Mouse (Mus musculus) embryo, embryonic 11.5 days (tissue): Measurements from ENCODE around the gene Dgka.

ENCODE experiments used
- DNase-seq: peaks from one replicate; pipeline ENCODE4 v3.0.0-alpha.2; 2012; ENCODE audit warnings: low read depth, low spot score

The Dgka gene

DNA sequence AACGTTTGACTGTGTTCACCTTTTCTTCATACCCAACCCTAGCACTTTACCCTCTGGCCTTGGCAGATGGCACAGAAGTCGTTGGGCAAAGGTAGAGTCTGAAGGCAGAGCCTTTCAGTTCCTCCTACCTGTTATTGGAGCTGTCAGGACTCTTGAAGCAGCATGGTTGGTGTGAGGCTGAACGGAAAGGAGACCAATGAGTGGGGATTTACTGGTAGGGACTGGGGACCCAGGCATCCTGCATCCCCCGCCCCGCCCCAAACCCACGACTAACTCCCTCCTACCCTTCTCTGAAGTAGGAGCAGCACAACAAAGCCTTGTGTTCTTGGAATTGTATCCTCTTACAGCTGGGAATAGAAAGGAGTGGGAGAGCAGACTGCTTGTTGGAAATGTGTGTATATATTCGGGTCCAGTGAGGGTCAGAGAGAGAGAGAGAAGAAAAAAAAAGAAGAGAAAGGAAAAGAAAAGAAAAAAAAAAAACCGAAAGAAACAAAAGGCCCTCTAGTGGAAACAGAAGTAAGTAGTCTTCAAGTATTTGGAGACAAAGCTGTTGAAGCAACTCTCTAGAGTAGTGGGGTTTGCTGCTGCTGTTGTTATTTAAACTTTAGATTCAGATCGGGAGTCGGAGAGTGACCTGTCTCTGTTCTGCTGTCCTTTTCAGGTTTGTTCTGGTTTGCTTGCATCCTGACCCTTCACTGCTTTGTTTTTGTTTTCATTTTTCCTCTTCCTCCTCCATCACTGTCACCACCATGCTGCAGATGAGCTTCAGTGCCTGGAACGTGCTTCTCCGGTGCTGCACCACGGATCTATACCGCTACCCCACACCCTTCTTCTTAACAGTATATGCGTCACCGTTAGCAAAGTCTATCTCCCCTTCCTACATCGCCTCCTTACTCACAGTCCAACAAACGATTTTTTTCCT, at the start of gene Dgka:
Dgka (minus strand) TSS at position 176 of the 922 bp plus-strand sequence.
- no peak for DNase-seq

DNA sequence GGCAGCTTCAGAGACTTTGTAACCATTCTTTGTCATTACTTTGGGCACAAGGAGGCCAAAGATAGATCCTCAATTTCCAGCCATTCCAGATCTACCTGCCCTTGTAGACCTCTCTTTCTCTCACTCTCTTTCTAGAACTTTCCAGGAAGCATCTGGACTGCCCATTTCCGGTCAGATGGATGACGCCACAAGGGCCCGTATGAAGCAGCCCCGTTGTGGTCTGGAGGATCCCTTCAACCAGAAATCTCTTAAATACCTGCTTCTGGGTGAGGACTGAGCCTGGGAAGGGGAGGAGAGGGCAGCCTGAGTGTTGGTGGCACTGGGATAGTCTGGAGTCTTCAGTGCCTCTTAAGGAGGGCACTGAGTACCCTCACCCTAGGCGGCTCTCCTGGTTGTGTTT, 49.7 kb upstream of the Dgka start:
- DNase-seq, result no peak

DNA sequence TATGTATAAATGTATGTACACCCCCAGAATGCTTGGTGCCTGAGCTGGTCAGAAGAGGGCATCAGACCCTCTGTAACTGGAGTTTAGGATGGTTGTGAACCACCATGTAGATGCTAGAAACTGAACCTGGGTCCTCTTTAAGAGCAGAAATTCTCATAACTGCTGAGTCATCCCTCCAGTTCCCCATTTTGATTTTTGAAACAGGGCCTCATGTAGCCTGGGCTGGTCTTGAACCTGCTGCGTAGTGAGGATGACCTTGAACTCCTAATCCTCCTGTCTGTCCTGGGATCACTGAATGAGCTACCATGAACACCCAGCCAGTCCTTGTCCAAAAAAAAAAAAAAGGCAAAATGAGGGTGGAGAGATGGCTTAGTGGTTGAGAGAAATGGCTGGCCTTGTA, 48.6 kb upstream of the Dgka start:
- no peak for DNase-seq

DNA sequence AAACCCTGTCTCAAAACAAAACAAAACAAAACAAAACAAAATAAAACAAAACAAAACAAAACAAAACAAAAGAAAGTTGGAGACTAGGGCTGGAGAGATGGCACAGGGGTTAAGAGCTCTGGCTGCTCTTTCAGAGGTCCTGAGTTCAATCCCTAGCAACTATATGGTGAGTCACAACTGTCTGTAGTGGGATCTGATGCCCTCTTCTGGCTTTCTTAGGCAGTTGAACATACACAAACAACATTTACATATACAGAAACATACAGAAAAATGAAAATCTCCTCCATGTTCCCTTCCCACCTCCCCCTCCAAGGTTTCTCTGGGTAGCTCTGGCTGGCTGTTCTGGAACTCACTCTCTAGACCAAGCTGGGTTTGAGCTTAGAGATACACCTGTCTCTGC, 47.4 kb upstream of the Dgka start:
- no peak for DNase-seq

DNA sequence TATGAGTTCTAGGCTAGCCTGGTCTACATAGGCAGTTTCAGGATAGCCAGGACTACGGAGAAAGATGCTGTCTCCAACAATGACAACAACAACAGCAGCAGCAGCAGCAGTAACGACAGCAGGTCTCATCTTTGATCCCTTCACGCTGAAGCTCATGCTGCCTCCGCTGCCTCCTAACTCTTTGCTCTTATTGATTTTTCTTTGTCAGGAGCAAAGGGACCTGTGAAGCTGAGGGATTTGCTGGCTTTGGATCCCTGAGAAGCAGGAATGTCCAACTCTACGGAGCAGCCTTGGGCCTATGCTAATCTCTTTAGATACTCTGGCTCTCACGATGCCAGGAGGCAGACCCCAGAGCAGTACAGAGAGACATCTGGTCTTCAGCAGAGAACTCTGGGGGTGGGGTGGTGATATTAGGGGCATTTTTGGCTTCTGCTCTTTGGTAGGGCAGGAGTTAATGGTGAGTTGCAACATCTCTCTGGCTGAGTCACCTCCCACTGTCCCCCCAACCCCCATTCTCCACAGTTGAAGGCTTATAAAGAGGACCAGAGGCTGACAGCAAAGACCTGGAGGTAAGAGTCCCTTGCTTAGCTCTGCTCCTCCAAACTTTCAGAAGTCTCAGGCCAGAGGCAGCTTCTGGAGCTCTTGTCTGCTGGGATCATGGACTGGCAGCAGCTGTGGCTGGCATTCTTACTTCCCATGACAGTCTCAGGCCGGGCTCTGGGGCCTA, 45.9 kb upstream of the Dgka start, which contains the start of gene Mmp19:
Mmp19 (plus strand) TSS at position 513 of the 727 bp plus-strand sequence.
- DNase-seq, result no peak

DNA sequence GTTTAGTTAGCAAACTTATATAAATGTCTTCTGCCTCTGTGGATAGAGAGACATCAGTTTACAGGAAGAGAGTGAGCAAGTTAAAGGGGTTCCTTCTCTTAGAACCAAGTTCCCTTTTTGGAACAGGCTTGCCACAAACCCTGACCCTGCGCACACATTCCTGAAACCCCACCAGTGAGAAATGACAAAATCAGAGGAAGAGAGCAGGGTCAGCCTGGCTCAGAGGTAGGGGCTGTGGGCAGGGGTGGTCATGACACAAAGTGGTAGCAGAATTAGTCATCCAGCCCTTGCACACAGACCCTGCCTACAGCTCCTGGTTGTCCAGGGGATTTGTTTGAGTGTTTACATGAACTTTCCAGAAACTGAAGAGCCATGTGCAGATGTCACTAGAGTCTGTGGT, 35.5 kb upstream of the Dgka start:
- DNase-seq, result no peak

DNA sequence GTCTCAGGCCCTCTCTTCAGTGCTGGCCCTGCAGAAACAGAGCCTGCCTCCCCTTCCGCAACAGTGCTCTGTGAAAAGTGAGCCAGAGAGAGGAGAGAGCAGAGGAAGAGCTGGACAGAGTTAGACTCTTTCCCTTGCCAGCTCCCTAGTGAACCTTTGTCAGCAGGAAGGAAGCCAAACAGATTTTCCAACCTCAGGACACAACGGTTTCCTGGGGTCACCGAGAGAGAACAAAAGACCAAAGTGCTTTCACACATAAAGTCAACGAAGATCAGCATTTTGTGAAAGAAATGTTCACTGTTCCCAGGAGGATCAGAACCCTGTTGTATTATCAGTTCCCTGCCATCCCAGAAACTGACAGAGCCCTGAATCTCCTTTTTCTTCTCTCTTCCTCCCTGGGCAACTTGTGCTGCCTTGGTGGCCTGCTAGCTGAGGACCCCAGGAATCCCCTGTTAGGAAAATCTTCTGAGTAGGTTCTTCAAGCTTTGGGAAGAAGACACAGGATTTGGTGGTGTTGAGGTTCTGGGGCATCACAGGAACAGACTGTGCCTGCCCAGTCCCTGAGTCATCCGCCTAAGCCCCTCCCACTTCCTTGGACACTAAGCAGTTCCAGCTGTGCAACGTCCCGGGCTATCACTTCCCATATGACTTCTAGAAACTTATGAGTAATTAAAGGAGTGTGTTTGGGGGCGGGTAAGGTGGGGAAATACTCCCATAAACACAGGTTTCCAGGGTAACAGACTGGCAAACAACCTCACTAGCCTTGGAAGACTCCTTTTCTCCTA, 34.5 kb upstream of the Dgka start:
- peak; percentile 58 for DNase-seq

DNA sequence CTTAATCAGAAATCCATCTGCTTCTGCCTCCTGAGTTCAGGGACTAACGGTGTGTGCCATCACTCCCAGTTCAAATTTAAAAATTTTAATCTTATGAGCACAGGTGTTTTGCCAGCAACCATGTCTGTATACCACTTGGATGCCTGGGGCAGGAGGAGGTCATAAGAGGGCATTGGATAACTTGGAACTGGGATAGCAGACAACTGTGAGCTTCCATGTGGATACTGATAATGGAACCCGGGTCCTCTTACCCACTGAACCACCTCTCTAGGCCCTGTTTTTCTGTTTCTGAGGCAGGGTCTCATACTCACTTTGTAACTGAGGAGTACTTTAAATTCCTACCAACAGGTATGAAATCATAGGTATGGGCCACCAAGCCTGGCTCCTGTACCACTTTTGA, 33.8 kb upstream of the Dgka start:
- DNase-seq, result no peak

DNA sequence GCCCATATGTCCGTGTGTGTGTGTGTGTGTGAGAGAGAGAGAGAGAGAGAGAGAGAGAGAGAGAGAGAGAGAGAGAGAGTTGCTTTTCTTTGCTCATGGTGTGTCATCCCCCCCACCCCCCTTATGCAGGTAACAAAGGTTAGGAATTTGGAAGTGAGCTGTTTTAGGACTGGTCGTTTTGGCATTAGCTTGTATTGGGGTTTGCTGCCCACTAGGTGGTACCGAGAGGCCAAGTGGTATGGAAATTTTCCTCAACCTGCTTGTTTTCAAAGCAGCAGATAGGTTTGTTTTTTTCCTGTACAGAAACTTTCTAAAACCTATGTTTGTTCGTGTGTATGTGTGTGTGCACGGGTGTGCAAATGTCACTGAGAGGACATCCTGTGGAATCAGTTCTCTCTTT, 29.0 kb upstream of the Dgka start:
- no peak for DNase-seq

DNA sequence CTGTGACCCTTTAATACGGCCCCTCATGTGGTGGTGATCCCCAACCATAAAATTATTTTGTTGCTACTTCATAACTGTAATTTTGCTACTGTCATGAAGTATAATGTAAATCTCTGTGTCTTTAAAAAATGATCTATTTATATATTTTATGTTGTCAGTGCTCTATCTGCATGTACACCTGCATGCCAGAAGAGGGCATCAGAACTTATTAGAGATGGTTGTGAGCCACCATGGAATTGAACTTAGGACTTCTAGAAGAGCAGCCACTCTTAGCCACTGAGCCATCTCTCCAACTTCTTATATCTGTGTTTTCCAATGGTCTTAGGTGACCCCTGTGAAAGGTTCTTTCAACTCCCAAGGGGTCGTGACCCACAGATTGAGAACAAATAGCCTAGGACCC, 28.2 kb upstream of the Dgka start:
- DNase-seq, result no peak

DNA sequence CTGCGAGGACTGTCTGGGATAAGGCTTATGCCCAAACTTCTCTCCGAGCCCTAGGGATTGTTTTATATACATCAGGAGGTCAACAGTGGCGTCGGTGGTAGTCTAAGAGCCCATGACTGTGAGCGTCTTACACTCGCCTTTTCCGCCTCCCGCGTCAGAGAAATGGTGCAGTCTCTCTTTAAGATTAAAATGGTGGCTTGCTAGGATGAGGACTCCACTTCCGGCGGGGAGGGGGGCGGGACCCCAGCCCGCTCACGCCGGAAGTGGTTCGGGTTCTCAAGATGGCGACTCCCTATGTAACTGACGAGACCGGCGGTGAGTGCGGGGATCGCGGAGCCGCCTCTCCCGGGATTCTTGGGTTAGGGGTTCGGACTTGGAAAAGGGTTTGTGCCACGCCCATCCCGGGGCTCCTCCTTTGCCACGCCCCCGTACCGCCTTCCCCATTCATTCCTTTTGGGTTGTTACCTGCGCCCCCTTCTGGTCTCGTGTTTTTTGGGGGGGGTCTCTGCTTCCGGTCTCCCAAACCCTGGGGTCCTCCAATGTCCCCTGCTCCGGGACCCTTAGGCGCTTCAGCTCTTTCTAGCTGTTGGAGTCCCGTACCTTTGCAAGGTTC, 3.7 kb upstream of the Dgka start:
- peak; percentile 86 for DNase-seq

DNA sequence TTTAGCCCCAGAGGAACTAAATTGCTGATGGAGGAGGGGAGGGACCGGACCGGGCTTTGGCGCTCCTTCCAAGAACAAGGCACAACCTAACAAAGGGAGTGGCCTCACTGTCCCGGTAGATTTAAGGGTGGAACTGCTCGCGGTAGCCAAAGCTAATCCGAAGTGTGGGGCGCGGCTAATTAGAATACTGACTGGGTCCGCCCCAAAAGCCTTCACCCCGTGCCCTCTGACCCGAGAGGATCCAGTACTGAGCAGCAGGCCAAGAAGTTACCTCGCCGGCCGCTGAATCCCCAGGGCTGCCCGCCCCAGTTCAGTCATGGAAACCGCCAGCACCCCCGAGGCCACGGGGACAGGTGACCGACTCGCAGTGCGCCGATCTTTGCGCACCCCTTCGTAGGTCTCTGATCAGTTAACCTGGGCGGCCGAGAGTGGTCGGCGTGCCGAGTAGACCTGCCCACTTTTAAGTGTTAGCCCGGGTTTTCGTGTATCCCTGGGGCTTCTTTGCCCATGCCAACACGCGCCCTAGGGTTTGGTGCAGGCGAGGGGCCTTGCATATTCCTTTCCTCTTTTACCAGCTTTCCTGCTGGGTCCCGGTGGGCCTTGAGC, 3.1 kb upstream of the Dgka start, which contains the start of gene Pym1:
Pym1 (plus strand) TSS at position 244 of the 606 bp plus-strand sequence.
- DNase-seq, result peak; percentile 53

DNA sequence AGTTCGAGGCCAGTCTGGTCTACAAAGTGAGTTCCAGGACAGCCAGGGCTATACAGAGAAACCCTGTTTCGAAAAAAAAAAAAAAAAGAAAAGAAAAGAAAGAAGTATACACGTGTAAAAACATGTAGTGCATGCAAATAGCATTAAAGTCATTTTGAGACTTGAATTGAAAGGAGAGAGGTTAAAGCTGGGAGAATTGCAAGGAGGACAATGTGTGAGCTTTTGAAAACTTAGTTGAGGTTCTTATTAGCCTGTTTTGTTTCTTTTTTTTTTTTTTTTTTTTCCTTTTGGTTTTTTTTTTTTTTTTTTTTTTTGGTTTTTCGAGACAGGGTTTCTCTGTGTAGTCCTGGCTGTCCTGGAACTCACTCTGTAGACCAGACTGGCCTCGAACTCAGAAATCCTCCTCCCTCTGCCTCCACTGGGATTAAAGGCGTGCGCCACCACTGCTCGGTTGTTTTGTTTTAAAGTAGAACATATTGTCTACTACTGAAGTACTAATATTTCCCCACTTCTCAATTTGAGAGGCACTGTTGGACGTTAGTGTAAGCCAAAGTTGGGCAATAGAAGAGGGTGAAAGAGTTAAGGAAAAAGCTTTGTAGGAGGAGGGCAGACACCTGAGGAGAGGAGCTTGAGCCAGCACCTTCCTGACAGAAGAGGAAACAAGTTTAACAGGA, 2.5 kb upstream of the Dgka start:
- DNase-seq, result no peak

DNA sequence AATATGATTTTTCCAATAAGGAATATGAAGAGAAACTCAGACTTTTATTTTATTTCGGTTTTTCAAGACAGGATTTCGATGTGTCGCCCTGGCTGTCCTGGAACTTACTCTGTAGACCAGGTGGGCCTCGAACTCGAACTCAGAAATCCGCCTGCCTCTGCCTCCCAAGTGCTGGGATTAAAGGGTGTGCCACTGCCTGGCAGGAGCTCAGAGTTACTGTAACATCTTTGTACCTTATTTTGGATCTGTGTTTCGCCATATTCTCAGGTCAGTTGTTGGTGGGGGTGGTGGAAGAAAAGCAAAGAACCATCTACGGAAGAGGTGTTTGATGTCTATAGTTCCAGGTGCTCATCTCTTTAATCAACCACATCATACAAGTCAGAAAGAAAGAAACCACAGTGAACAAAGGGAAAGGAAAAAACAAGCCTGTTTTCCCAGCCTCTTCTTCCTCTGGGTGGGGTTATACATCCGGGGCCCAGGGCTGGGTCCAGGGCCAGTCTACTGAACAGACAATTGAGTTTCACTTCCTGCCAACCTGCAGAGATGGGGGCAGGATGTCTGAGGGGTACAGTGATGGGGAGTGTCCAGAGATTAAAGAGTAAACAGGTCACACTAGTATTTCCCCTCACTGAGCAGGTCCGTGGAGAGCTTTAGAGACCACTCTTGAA, 1.4 kb upstream of the Dgka start:
- DNase-seq, result no peak

DNA sequence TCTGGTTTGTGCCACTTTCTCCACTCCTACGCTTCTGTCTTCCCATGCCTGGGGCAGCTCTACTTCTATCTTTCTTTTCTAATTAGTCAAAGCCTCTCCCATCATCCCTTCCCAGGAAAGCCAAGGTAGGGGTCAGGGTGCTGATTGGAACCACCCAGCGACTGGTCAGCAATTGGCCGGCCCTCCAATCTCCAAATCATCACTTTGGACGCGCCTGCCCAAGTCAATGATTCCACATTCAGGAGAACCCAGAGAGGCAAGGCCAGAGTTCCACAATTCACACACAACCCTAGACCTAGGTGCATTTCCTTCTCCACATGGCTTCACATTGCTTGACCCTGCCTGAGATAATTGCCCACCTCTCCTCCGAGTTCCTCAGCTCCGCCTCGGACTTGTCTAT, 444 bp downstream of the Dgka start:
- no peak for DNase-seq

DNA sequence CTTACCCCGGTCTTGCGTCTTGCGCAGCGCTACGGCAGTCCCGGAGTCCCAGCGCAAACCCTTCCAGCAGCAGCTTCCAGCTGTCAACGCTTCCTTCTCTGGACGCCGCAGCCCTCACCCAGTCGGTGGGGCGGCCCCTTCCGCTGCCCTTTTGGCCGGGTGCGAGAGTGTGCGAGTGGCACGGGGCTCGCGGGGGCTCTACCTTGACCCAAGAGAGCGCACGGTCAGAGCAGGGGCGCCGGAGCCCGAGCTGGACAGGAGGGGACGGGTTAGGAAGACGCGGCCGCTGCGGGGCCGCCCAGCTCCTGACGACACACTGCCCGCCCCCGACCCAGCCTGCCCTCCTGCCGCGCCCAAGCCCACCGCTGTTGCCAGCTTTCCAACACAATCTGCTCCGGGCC, 864 bp downstream of the Dgka start:
- no peak for DNase-seq

DNA sequence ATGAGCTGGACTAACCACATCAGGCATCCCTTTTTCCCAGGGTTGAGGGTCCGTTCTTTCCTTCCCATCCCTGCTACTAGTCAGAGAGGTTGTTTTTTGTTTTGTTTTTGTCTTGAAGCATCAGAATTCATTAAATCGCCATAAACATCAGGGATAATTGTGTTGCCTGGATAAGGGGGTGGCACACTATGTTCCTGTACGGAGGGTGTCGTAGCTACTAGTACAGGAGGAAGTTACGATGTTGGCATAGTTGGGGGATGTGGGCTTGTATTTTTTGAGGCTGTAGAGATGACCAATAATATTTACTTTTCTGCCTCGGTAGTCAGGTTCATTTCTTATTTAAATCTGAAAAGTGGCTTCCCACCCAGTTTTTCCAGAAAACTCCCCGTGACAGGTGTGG, 1.4 kb downstream of the Dgka start:
- DNase-seq, result no peak

DNA sequence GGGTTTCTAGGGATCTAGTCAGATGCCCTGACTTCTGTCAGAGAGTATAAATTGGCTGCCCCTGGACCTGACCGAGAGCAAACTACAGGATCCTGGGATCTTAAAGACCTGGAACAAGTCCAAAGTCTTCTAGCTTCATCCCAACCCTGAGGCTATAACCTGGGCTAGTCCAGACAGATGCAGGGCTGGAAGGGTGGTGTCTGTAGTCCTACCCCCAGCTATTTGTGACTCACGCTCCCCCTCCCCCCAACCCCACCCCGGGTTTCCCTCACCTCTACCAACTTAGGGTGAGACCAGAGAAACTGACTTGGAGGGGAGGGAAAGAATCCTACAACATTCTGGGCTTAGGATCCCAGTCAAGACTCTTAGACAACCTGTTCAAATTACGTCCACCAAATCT, 2.0 kb downstream of the Dgka start:
- no peak for DNase-seq

DNA sequence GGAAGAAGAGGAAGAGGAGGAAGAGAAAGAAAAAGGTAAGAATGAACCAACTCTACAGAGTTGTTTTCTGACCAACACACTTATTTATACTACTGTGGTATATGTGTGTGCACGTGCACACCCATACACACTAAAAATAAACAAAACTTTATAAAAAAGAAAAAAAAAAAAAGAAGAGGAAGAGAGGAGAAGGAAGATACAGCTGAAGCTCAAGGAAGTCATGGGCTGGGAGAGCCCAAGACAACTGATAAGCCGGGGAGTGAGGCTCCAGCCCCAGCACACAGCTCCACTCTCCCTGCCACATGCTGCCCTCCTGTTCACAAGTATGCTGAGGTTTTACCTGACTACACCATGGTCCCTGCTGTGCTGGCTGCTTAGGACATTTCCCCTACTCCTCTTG, 4.4 kb downstream of the Dgka start:
- no peak for DNase-seq

DNA sequence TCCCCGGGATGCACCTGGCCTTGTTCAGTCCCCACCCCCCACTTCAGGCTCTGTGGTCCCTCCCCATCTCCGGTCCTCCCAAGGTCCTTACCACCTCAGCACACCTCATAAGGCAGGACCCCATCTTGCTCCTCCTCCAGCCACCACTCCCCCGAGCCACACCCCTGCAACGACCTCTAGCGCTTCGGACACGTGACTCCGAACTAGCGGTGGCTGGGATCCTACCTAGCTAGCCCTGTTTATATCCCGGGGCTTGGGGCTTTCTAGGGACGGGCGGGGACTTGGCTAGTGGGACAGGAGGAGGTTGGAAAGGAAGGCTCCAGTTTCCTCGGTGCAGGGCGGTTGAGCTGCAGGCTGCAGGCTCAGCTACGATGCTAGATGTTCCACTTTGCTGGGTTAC, 7.2 kb downstream of the Dgka start:
- DNase-seq, result no peak
